Comparison of ENCODE assay signal across 8 mouse cellular contexts in genomic region chr7:102441657-102442391, GRCm38 (mm10). TPM values are rescaled to one million over a fixed set of nuclear protein-coding genes. Genes with fewer than 3 reads are reported as not detected.
DNase-seq lines count a peak whose midpoint lies in the region; ATAC-seq and TF ChIP-seq lines count a peak whose summit lies in the region.

Gene Rrm1, plus strand, starts transcription at chr7:102441695.

- no peak for TF ChIP-seq RAD21 in CH12.LX (IDR thresholded peaks at IDR 0.05; ENCODE audit: low read depth, low read length)

- TF ChIP-seq CTCF in CH12.LX (conservative IDR thresholded peaks at IDR 0.05 in 1 of 2, IDR thresholded peaks at IDR 0.05 in 1 of 2; ENCODE audit: low read depth in 2 of 2, low read length in 2 of 2) = no peak

- DNase-seq in CH12.LX (ENCODE audit: extremely low read depth) = peak; percentile 99
- DNase-seq in c-Kit-positive CD71-positive TER-119-negative erythroid progenitor cells, embryonic 14.5 days (ENCODE audit: low read depth) = peak; percentile 98
- DNase-seq in forebrain, embryonic 11.5 days (ENCODE audit: low spot score) = peak; percentile 96
- DNase-seq in kidney, postnatal 36 days = peak; percentile 95 to 96
- DNase-seq in telencephalon, adult 2 months (ENCODE audit: low read depth, low spot score) = peak; percentile 98

- in situ Hi-C loops in CH12.LX (cut with MboI; ENCODE audit: low pct_ligation_motif_present, low pct_unique_long_range_greater_than_20kb, low sequenced_read_pairs) = no loop called here

- peaks cover 37% of the 10 kb centered on the region for H3K79me2 ChIP-seq in CH12.LX (replicated peaks; ENCODE audit: control insufficient read depth, extremely low read depth, insufficient read depth, poor library complexity, severe bottlenecking)

- dilution Hi-C loops in CH12.LX (cut with MboI; ENCODE audit: extremely low pct_ligation_motif_present, extremely low pct_unique_long_range_greater_than_20kb, low sequenced_read_pairs) = no loop called here

- peak within 1 kb of the TSS; percentile 91 to 100 (median 97) for H3K4me3 ChIP-seq in CH12.LX (replicated peaks in 1 of 3; ENCODE audit: low read depth in 2 of 3, low read length in 2 of 3, poor library complexity in 1 of 3)
- H3K4me3 ChIP-seq in forebrain, embryonic 11.5 days (ENCODE audit: low read depth, low read length) = peak within 1 kb of the TSS; percentile 67
- peak within 1 kb of the TSS; percentile 97 for H3K4me3 ChIP-seq in heart, embryonic 16.5 days (ENCODE audit: low read length)
- peak within 1 kb of the TSS; percentile 94 for H3K4me3 ChIP-seq in liver, embryonic 15.5 days (replicated peaks)
- H3K4me3 ChIP-seq in neural tube, embryonic 12.5 days = peak within 1 kb of the TSS; percentile 89

- WGBS in forebrain, embryonic 11.5 days = under 1% methylated on average over 39 of the region's 56 CpGs
- under 1% methylated on average over 51 of the region's 56 CpGs for WGBS in heart, embryonic 16.5 days
- WGBS in liver, embryonic 15.5 days (ENCODE audit: insufficient replicate concordance) = under 1% methylated on average over 56 of the region's 56 CpGs
- under 1% methylated on average over 54 of the region's 56 CpGs for WGBS in neural tube, embryonic 12.5 days

- H3K4me1 ChIP-seq in CH12.LX (ENCODE audit: control insufficient read depth in 1 of 2, insufficient read depth in 2 of 2) = peaks cover 5 to 28% of the 10 kb centered on the region in 2 experiments
- peaks cover 4% of the 10 kb centered on the region for H3K4me1 ChIP-seq in forebrain, embryonic 11.5 days (replicated peaks; ENCODE audit: control insufficient read depth, insufficient read depth, low read length)
- H3K4me1 ChIP-seq in heart, embryonic 16.5 days (ENCODE audit: control insufficient read depth, insufficient read depth, low read length) = peaks cover 18% of the 10 kb centered on the region
- peaks cover 28% of the 10 kb centered on the region for H3K4me1 ChIP-seq in liver, embryonic 15.5 days (replicated peaks)
- H3K4me1 ChIP-seq in neural tube, embryonic 12.5 days = peaks cover 12% of the 10 kb centered on the region; the same call in 1 of the 2 replicates

- H3K27me3 ChIP-seq in CH12.LX (replicated peaks) = no peaks in the 10 kb centered on the region
- no peaks in the 10 kb centered on the region for H3K27me3 ChIP-seq in forebrain, embryonic 11.5 days (ENCODE audit: control insufficient read depth, insufficient read depth, low read length)
- peaks cover 5% of the 10 kb centered on the region for H3K27me3 ChIP-seq in heart, embryonic 16.5 days (ENCODE audit: control insufficient read depth, insufficient read depth, low read length)
- peaks cover 4% of the 10 kb centered on the region; the same call in 1 of the 2 replicates for H3K27me3 ChIP-seq in liver, embryonic 15.5 days
- H3K27me3 ChIP-seq in neural tube, embryonic 12.5 days (replicated peaks) = 0 out of 2 replicates have a peak, but pooled peaks cover 6% of the 10 kb centered on the region

- no peaks in the 10 kb centered on the region for H3K9me3 ChIP-seq in CH12.LX (replicated peaks; ENCODE audit: low read length)
- no peaks in the 10 kb centered on the region for H3K9me3 ChIP-seq in forebrain, embryonic 11.5 days (ENCODE audit: control insufficient read depth, low read length)
- H3K9me3 ChIP-seq in heart, embryonic 16.5 days (replicated peaks; ENCODE audit: control insufficient read depth, low read length) = no peaks in the 10 kb centered on the region
- H3K9me3 ChIP-seq in liver, embryonic 15.5 days (replicated peaks) = no peaks in the 10 kb centered on the region
- no peaks in the 10 kb centered on the region for H3K9me3 ChIP-seq in neural tube, embryonic 12.5 days

- no peak for TF ChIP-seq EP300 in CH12.LX (IDR thresholded peaks at IDR 0.05; ENCODE audit: low read length)

- H3K9ac ChIP-seq in CH12.LX (ENCODE audit: insufficient read depth, low read depth) = peak within 1 kb of the TSS; percentile 88
- peak within 1 kb of the TSS; percentile 79 for H3K9ac ChIP-seq in forebrain, embryonic 11.5 days (ENCODE audit: low read length)
- H3K9ac ChIP-seq in heart, embryonic 16.5 days (ENCODE audit: low read length) = peak within 1 kb of the TSS; percentile 91
- H3K9ac ChIP-seq in liver, embryonic 15.5 days = peak within 1 kb of the TSS; percentile 96
- H3K9ac ChIP-seq in neural tube, embryonic 12.5 days = peak within 1 kb of the TSS; percentile 81

- H3K36me3 ChIP-seq in CH12.LX (replicated peaks in 1 of 2; ENCODE audit: control insufficient read depth in 1 of 2, insufficient read depth in 1 of 2, low read length in 1 of 2) = peaks cover 20 to 29% of the 10 kb centered on the region in 2 experiments
- H3K36me3 ChIP-seq in forebrain, embryonic 11.5 days (ENCODE audit: control insufficient read depth, insufficient read depth, low read length) = peaks cover 11% of the 10 kb centered on the region
- peaks cover 17% of the 10 kb centered on the region; the same call in 1 of the 2 replicates for H3K36me3 ChIP-seq in heart, embryonic 16.5 days (ENCODE audit: control insufficient read depth, insufficient read depth)
- H3K36me3 ChIP-seq in liver, embryonic 15.5 days (replicated peaks) = peaks cover 31% of the 10 kb centered on the region
- peaks cover 23% of the 10 kb centered on the region for H3K36me3 ChIP-seq in neural tube, embryonic 12.5 days

- peak; percentile 98 for ATAC-seq in forebrain, embryonic 11.5 days (replicated peaks; ENCODE audit: low FRiP score)
- ATAC-seq in heart, embryonic 16.5 days (replicated peaks; ENCODE audit: extremely low read depth, insufficient read depth, low FRiP score) = peak; percentile 99
- ATAC-seq in liver, embryonic 15.5 days (ENCODE audit: insufficient read depth) = peak; percentile 92
- peak; percentile 99 for ATAC-seq in neural tube, embryonic 12.5 days (ENCODE audit: low FRiP score, low read depth)

- peak within 1 kb of the TSS; percentile 78 for H3K27ac ChIP-seq in CH12.LX (ENCODE audit: insufficient read depth, low read depth)
- H3K27ac ChIP-seq in forebrain, embryonic 11.5 days (ENCODE audit: low read depth, low read length) = peak within 1 kb of the TSS; percentile 76
- H3K27ac ChIP-seq in heart, embryonic 16.5 days (ENCODE audit: low read length) = peak within 1 kb of the TSS; percentile 89
- H3K27ac ChIP-seq in liver, embryonic 15.5 days (replicated peaks) = peak within 1 kb of the TSS; percentile 94
- 0 out of 2 replicates have a peak within 1 kb of the TSS, but pooled peaks have one; percentile 50 for H3K27ac ChIP-seq in neural tube, embryonic 12.5 days

- peak within 1 kb of the TSS; percentile 37 for H3K4me2 ChIP-seq in CH12.LX (ENCODE audit: insufficient read depth, low read depth, poor library complexity, severe bottlenecking)
- peak within 1 kb of the TSS; percentile 59 for H3K4me2 ChIP-seq in forebrain, embryonic 11.5 days (ENCODE audit: low read depth, low read length, severe bottlenecking)
- peak within 1 kb of the TSS; percentile 72 for H3K4me2 ChIP-seq in heart, embryonic 16.5 days (ENCODE audit: low read depth, low read length)
- peak within 1 kb of the TSS; percentile 81 for H3K4me2 ChIP-seq in liver, embryonic 15.5 days
- H3K4me2 ChIP-seq in neural tube, embryonic 12.5 days (replicated peaks) = peak within 1 kb of the TSS; percentile 78

- TF ChIP-seq POLR2A in CH12.LX (IDR thresholded peaks at IDR 0.05; ENCODE audit: low read depth, low read length) = peak; percentile 89

TF ChIP-seq in CH12.LX, 34 proteins besides CTCF, POLR2A, EP300 and RAD21 (continues in another document):
- TF ChIP-seq MXI1 (IDR thresholded peaks at IDR 0.05; ENCODE audit: low read depth, low read length) (peak; percentile 82), ZC3H11A (IDR thresholded peaks at IDR 0.05; ENCODE audit: low read depth, low read length) (no peak), KAT2A (IDR thresholded peaks at IDR 0.05; ENCODE audit: insufficient replicate concordance, low read length) (peak; percentile 95), IRF4 (IDR thresholded peaks at IDR 0.05; ENCODE audit: low read depth, low read length) (peak; percentile 85), USF1 (IDR thresholded peaks at IDR 0.05; ENCODE audit: low read depth, low read length) (no peak; the same call in 1 of the 2 replicates), ELF1 (IDR thresholded peaks at IDR 0.05; ENCODE audit: low read depth, low read length) (peak; percentile 97), MYC (IDR thresholded peaks at IDR 0.05; ENCODE audit: low read depth, low read length) (peak; percentile 95), ZKSCAN1 (IDR thresholded peaks at IDR 0.05; ENCODE audit: borderline replicate concordance, low read depth, low read length) (no peak), MEF2A (IDR thresholded peaks at IDR 0.05; ENCODE audit: borderline replicate concordance, low read depth, low read length) (peak; percentile 54; the same call in 1 of the 2 replicates), POLR2AphosphoS2 (IDR thresholded peaks at IDR 0.05; ENCODE audit: low read depth, low read length) (no peak), NELFE (IDR thresholded peaks at IDR 0.05; ENCODE audit: low read depth, low read length) (peak; percentile 86; the same call in 1 of the 2 replicates), SMC3 (IDR thresholded peaks at IDR 0.05; ENCODE audit: low read depth, low read length) (no peak), JUND (conservative IDR thresholded peaks at IDR 0.05; ENCODE audit: low read depth, low read length) (no peak), CHD2 (IDR thresholded peaks at IDR 0.05; ENCODE audit: low read length) (0 out of 2 replicates have a peak, but pooled peaks have one; percentile 58), CHD1 (IDR thresholded peaks at IDR 0.05; ENCODE audit: low read depth, low read length) (no peak; the same call in 1 of the 2 replicates), E2F4 (IDR thresholded peaks at IDR 0.05; ENCODE audit: insufficient replicate concordance, low read depth, low read length) (peak; percentile 99), UBTF (IDR thresholded peaks at IDR 0.05; ENCODE audit: low read depth, low read length) (no peak), USF2 (conservative IDR thresholded peaks at IDR 0.05; ENCODE audit: low read depth, low read length) (no peak), NRF1 (IDR thresholded peaks at IDR 0.05; ENCODE audit: low read depth, low read length) (peak; percentile 88), MAFK (IDR thresholded peaks at IDR 0.05; ENCODE audit: insufficient replicate concordance, low read length) (no peak), MAX (IDR thresholded peaks at IDR 0.05; ENCODE audit: low read length) (peak; percentile 82; the same call in 1 of the 2 replicates), ZNF384 (IDR thresholded peaks at IDR 0.05; ENCODE audit: low read depth, low read length) (no peak)

RNA-seq across cellular contexts. Expression of gene Rrm1, which starts in this region (rescaled TPM):
- 156 and 191 TPM in 2 replicates for total RNA-seq in CH12.LX (2012; rRNA removed)
- 227 and 253 TPM in 2 replicates for total RNA-seq in CH12.LX (2014; rRNA removed)
- polyA plus RNA-seq in CH12.LX (2012; ENCODE audit: insufficient read length, low read depth) = 248 and 308 TPM in 2 replicates
- polyA plus RNA-seq in forebrain, embryonic 11.5 days (2014; fragmentation: Nextera tagmentation; extraction: Ambion mirVana) = 274 and 290 TPM in 2 replicates
- 131 and 138 TPM in 2 replicates for polyA plus RNA-seq in heart, embryonic 16.5 days (2015; fragmentation: Nextera tagmentation; extraction: Ambion mirVana)
- polyA plus RNA-seq in liver, embryonic 15.5 days (2015; fragmentation: Nextera tagmentation; extraction: Ambion mirVana) = 171 and 180 TPM in 2 replicates
- 113 and 115 TPM in 2 replicates for polyA plus RNA-seq in neural tube, embryonic 12.5 days (2016; fragmentation: Nextera tagmentation; extraction: Ambion mirVana)

Comparison
In these comparisons a context has a peak if more than half of its experiments do, and no peak if none do; other contexts are left out.
1. Peak in every context shown above with its lines: DNase-seq, ATAC-seq, H3K4me3 ChIP-seq and H3K27ac ChIP-seq.